Mouse (Mus musculus) heart, postnatal 4 days (tissue): ENCODE results near the gene Lpar1. TPM values are rescaled to one million over a fixed set of nuclear protein-coding genes. Genes with fewer than 3 reads are reported as not detected.

Experiments used
- DNase-seq: peaks from one replicate; pipeline ENCODE4 v3.0.0; 2021
- total RNA-seq, 2 experiments: library from RNA; stranded (reverse); gene quantifications; 2 replicates each; pipeline ENCODE4 v1.2.3; 2021

The Lpar1 gene
- total RNA-seq, 2 experiments from 2014 or later: 17.1 to 18.7 TPM

DNA sequence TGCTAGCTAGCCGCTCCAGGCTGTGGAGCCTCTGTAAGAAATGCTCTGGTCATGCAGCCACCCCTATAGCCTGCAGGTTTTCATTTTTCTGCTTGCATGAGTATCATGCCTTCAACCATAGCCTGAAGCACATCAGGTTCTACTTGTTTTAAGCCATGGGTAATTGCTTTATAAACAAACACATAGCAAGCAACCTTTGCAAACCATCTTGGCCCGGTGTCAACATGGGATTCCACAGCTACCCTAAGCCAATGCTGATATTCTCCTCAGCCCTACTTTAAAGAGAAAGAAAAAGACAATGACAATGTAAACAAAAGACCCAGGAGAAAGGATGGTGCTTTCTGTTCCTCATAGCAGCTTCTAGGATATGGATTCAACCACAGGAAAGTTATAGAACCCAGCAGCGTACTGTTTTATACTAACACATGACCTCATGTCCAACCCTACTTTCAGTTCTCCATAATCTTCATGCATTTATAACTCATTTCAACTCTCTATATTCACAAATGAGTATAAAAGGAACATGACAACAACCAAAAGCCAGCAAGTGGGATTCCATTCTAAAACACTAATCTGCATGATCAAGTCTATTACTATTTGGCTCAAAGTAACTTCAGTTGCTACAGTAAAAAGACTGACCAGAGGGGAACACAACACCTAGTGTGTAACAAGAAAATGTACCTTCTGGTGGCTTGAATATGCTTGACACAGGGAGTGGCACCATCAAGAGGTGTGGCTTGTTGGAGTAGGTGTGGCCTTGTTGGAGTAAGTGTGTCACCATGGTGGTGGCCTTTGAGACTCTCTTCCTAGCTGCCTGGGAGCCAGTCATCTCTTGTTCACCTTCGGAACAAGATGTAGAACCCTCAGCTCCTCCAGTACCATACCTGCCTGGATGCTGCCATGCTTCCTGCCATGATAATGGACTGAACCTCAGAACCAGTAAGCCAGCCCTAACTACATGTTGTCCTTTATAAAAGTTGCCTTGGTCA is 46.9 kb downstream of the Lpar1 start:
- DNase-seq: no peak

DNA sequence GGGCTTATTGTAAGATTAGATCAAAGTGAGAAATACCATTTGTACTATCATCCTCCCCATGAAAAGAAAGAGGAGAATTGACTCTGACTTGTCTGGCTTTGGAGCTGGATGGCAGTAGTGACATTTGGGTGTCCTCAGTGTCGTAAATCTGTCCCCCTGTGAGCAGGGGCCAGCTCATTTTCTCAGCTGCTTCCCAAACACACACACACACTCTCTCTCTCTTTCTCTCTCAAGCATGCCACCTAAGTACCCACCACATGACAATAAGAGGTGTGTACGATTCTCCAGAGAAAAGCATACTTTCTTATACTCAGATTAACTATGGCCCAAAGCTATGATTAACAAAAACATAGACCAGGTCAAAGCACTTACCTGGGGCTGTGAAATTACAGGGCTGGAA is 49.4 kb downstream of the Lpar1 start:
- DNase-seq: no peak

GRCm38 (mm10) chr4:58501012-58501777 is 52.5 kb downstream of the Lpar1 start:
- no peak for DNase-seq

- no peak for DNase-seq
Observed at GRCm38 (mm10) chr4:58499831-58500230, 53.9 kb downstream of the Lpar1 start.

GRCm38 (mm10) chr4:58499241-58499640 is 54.5 kb downstream of the Lpar1 start:
- DNase-seq: no peak

GRCm38 (mm10) chr4:58498734-58499133 is 55.0 kb downstream of the Lpar1 start:
- DNase-seq: no peak

DNA sequence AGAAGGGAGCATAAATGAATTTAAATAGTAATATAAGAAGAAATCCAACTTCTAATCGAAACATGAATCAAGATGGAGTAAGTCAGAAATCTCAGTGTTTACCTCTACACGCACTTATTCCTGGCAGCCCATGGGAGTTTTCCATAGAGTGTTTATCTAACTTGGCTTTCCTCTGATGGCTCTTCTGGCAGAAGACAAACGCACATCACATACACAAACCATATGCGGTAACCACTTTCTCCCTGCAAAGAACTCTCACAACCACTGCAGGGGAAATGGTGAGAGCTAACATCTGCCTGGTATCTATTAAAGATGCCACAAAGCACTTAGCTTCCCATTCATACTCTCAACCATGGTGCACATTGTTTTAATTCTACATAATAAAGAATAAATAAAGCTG is 56.4 kb downstream of the Lpar1 start:
- DNase-seq: no peak

GRCm38 (mm10) chr4:58496743-58497142 is 57.0 kb downstream of the Lpar1 start:
- no peak for DNase-seq

- no peak for DNase-seq
Observed at GRCm38 (mm10) chr4:58491742-58492141, 62.0 kb downstream of the Lpar1 start.

DNA sequence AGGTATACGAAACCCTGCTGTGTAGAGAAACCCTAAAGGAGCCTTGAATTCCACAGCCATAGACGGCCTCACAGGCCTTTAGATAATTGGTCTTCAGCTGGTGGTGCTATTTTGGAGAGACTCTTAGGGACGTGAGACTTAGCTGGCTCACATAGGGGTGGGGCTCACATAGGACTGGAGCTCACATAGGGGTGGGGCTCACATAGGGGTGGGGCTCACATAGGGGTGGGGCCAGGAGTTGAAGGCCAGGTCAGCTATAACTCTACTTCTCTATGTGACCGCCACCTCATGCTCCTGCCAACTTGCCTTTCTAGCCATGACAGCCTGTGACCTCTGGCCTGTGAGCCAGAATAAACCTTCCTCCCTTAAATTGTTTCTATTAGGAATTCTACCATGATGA is 63.3 kb downstream of the Lpar1 start:
- no peak for DNase-seq

DNA sequence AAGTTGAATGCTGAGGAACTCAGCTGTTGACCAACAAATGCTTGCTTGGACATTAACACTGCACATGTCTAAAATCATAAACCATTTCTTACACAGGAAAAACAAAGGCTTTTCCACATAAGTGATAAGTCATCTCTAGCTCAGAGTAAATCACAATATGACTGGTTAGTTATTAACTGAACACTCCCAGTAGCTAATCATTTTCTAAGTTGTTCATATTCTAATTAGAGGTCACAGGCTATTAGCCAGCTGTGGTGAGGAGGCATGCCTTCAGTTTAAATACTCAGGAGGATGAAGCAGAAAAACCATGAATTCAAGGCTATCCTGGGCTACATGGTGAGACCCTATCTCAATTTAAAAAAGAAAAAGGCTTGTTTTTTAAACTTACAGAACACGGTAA is 75.1 kb downstream of the Lpar1 start:
- no peak for DNase-seq

DNA sequence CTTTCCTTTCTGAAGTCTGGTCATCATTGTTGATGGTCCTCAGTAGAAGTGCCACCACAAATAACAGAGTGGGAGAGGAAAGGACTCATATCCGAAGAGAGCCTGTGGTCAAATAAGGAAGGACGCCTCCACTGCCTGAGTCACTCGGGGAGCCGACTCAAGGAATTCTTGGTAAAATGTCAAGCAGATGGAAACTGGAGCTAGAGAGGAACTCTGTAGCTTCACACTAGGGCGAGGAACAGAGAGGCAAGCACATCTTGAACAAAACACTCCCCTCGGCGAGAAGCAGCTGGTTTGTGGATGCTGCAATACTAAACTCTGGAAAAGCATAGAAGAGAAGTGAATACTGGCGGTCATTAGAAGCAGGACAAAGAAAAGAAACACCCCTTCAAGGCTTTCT is 76.0 kb downstream of the Lpar1 start:
- no peak for DNase-seq

DNA sequence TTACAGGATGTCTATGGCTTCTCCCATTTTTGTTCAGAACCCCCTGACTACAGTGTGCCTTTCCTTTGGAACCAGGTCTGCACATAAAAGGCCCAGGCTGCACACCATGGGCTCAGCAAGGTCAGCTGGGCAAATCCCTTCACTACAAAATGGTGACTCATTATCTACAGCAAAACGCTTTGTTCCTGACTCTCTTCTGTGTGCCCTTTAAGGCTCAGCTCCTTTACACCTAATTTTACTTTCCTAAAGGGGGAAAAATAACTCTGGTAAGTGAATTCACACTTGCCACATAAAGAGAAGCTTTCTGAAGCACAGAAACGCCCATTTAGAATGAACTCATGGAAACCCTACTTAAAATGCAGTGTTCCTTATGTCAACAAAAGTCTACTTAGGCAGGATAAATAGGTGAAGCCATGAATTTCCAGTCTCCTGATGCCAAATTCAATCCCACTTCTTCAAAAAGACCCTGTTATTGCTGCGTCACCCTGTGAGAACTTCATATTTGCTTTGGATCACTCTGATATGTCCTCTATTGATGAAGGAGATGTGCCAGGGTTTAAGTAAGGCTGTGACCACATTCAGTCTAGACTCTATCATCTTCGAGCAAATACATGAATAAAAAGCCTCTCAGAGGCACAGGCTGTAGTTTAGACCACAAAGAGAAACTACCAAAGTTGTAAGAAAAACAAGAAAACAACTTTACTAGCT is 82.3 kb downstream of the Lpar1 start:
- no peak for DNase-seq

GRCm38 (mm10) chr4:58469651-58470592 is 83.8 kb downstream of the Lpar1 start:
- DNase-seq: no peak

GRCm38 (mm10) chr4:58469035-58469434 is 84.7 kb downstream of the Lpar1 start:
- DNase-seq: no peak

DNA sequence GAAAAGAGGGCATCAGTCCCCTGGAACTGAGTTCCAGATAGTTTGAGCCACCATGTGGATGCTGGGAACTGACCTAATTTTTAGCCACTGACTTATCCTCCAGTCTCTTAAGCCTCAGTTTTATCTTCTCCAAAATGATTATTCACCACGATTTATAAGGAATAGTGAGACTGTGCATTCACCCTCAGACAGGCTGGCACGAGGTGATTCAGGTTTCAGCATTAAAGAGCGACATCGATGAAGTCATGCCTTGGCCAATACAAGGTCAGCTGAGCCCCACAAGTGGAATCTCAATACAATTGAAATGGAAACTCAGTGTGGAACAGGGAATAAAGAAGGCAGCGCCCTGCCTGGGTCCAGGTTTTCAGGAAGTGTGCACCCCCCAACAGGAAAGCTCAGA is 88.1 kb downstream of the Lpar1 start:
- no peak for DNase-seq

DNA sequence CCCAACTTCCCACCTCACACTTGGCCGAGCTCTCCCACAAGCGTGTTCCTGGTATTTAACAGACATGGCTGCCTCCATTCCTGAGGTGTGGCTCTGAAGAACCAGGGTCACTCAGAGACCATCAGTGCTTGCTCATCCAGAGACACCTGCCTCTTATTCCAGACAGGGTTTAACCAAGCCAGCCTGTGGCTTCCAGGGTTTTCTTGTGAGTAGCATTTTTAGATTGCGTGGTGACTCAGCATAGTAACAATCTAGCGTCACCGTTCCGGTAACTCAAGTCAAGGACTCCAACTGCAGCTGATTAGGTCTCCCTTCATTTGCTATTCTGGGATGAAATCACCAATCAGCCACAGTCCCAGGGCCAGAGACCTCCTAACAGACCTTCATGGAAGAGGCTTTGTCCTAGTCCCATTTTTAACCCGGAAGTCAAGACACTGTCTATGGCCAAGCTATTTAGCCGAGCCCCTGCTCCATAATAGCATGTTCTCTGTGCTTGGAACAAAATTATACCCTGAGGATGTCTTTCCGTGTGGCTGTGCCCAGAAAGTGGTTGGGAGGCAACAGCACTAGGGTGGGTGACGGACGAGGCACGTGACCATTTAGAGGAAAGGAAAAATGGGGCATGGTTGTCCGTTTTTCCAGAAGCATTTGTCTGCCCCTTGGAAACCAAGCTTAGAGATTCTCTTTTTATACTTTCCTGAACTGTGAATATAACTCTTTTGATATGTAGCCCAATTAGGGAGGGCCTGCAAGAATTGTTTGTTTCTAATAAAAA is 89.1 kb downstream of the Lpar1 start:
- no peak for DNase-seq

DNA sequence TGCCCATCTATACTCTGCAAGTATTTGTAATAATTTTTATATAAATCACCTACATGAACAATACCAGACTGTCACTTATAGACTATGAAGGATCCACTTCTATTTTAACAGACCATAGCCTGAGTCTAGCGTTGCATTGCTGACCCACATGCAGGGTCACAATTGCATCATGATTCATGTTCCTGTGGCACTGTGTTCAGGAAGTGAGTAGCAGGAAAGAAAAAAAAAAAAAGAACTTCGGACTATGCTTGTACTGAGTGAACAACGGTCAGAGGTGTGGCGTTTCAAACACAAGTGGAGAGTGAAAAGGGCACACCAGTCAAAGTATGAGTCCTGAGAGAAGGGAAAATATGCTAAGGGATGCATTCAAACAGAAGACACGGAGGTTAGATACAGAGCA is 90.7 kb downstream of the Lpar1 start:
- no peak for DNase-seq

DNA sequence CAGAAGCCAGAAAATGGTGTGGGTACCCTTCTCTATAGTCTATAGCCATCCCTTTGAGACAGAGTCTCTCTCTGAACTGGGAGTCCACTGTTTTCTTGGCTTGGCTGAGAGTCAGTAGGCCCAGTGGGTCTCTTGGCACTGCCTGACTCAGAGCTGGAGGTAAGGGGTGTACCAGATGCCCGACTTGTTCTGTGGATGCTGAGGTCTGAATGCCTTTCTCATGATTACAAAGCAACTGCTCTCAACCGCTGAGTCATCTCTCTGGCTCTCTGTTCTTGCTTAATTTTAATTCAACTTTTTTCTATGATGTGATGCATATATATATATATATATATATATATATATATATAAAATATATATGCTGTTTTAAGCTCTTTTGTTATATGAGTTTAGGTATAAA is 91.1 kb downstream of the Lpar1 start:
- no peak for DNase-seq

DNA sequence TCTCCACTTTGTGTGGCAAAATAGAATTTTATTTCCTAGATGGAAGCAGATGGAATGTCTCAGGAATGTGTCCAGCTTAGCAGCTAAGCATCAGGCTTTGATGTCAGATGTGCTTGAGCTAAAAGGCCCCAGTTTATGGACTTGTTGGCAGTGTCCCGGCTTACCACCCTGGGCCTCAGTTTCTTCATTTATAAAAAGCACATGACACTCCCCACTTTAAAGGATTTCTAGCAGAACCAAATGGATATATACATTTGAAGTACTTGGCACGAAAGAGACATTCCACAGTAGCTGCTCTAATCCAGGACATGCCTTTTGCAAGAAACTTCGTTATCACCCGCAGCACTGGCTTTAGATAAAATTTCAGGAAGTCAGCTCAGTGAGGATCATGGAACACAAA is 100.4 kb downstream of the Lpar1 start:
- DNase-seq: no peak

DNA sequence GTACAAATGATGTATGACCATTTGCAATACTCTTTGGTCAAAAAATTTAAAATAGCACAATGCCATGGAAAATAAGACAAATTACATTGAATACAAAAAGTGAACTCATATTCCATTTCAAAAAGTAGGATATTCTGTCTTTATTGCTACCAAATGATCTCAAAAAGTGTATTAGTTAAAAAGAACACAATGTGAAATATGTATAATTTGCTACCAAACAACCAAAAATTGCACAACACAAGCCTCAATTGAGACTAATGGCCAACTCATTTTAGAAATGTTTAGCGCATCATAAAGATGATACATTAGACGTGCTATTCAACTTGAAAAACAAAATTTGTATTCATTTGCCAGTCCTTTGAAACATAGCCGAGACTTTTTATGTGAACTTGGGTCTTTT is 104.9 kb downstream of the Lpar1 start:
- no peak for DNase-seq
